Mouse (Mus musculus): ENCODE data around the gene Isx. TPM values are rescaled to one million over a fixed set of nuclear protein-coding genes. Genes with fewer than 3 reads are reported as not detected.
A peak's percentile ranks its signal among the peaks of the same experiment; 100 is the strongest.

Gene Isx
- not detected in 2 replicates for polyA plus RNA-seq (2014; fragmentation: Nextera tagmentation; extraction: Ambion mirVana)

DNA sequence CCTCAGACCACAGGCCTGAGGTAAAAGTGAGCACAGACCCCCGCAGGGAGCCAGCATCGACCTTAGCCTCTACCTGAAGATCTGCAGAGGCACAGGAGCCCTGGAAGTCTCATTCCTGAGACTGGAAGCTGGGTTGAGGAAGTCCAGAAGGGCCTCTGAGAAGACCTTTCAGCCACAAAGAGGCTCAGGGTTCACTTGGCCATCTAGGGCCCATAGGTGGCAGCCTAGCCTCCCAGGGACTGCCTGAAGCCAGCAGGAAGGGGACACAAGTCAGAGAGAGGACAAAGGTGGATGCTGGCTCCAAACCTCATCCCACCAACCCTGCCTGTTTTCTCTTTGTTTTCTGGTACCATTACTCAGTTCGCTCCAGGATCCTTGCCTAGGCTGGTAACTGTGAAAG, at the start of gene Isx:
Gene Isx (plus strand): TSS at position 234 of the 400 bp plus-strand sequence.
- ATAC-seq (ENCODE audit: low FRiP score, low TSS enrichment) (no peak), DNase-seq (no peak)
- 82% methylated on average over 3 of the region's 3 CpGs for WGBS
- Histone ChIP-seq H3K4me1 (ENCODE audit: control insufficient read depth, insufficient read depth, low read length) (no peaks in the 10 kb centered on the region), H3K27ac (replicated peaks; ENCODE audit: low read depth, low read length) (no peak within 1 kb of the TSS), H3K36me3 (ENCODE audit: control insufficient read depth, insufficient read depth, low read length) (no peaks in the 10 kb centered on the region), H3K9me3 (ENCODE audit: control insufficient read depth, low read length) (no peaks in the 10 kb centered on the region), H3K4me3 (replicated peaks; ENCODE audit: low read depth, low read length) (no peak within 1 kb of the TSS), H3K27me3 (ENCODE audit: control insufficient read depth, insufficient read depth, low read length) (no peaks in the 10 kb centered on the region), H3K9ac (replicated peaks; ENCODE audit: low read length) (no peak within 1 kb of the TSS), H3K4me2 (ENCODE audit: low read length) (no peak within 1 kb of the TSS)

DNA sequence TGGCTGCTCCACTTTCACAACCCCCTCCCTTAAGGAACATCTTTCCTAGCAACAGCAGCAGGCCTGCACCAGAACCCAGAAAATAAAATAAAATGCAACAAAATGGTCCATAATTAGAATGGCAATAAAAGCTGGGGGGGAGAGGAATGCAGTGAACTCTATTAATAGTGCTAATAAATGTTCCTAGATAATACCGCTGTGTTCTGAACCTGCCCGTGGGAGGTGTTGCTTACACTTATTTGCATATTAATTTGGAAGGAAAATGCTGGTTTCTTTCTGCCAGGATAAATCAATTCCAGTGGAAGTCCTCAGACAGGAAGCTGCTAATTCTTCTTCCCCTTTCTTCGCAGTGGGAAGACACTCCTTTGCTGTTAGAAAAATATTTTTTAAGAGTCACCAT, 45.3 kb upstream of the Isx start:
- Histone ChIP-seq H3K9me3 (ENCODE audit: control insufficient read depth, low read length) (no peaks in the 10 kb centered on the region), H3K4me3 (replicated peaks; ENCODE audit: low read depth, low read length) (no peak overlapping the region), H3K27me3 (ENCODE audit: control insufficient read depth, insufficient read depth, low read length) (no peaks in the 10 kb centered on the region), H3K27ac (replicated peaks; ENCODE audit: low read depth, low read length) (no peak overlapping the region), H3K4me2 (ENCODE audit: low read length) (no peak overlapping the region), H3K36me3 (ENCODE audit: control insufficient read depth, insufficient read depth, low read length) (no peaks in the 10 kb centered on the region), H3K9ac (replicated peaks; ENCODE audit: low read length) (no peak overlapping the region), H3K4me1 (ENCODE audit: control insufficient read depth, insufficient read depth, low read length) (no peaks in the 10 kb centered on the region)
- 68% methylated on average over 3 of the region's 3 CpGs for WGBS
- peak; percentile 8 for DNase-seq
- no peak for ATAC-seq (ENCODE audit: low FRiP score, low TSS enrichment)

DNA sequence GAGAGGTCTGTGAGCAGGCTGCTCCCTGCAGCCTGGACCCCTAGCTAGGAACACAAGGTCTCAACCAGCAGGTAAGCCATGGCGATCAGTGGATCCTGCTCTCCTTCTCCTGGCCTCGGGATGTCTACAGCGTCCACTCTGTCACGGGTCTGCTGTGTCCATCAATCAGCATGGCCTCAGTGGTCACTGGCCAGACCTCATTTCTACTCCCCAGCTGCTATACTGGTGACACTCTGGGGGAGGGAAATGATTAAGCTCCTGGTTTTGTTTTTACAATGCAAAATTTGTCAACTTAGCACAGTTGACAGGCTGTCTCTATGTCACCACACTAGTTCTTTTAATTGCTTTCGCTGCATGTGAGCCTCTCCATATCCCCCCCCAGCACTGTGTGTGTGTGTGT, 41.7 kb upstream of the Isx start:
- 86% methylated on average over 5 of the region's 5 CpGs for WGBS
- Histone ChIP-seq H3K4me2 (ENCODE audit: low read length) (no peak overlapping the region), H3K36me3 (ENCODE audit: control insufficient read depth, insufficient read depth, low read length) (no peaks in the 10 kb centered on the region), H3K27me3 (ENCODE audit: control insufficient read depth, insufficient read depth, low read length) (no peaks in the 10 kb centered on the region), H3K9ac (replicated peaks; ENCODE audit: low read length) (no peak overlapping the region), H3K4me1 (ENCODE audit: control insufficient read depth, insufficient read depth, low read length) (no peaks in the 10 kb centered on the region), H3K27ac (replicated peaks; ENCODE audit: low read depth, low read length) (no peak overlapping the region), H3K9me3 (ENCODE audit: control insufficient read depth, low read length) (no peaks in the 10 kb centered on the region), H3K4me3 (replicated peaks; ENCODE audit: low read depth, low read length) (no peak overlapping the region)
- no peak for DNase-seq
- ATAC-seq (ENCODE audit: low FRiP score, low TSS enrichment): no peak

DNA sequence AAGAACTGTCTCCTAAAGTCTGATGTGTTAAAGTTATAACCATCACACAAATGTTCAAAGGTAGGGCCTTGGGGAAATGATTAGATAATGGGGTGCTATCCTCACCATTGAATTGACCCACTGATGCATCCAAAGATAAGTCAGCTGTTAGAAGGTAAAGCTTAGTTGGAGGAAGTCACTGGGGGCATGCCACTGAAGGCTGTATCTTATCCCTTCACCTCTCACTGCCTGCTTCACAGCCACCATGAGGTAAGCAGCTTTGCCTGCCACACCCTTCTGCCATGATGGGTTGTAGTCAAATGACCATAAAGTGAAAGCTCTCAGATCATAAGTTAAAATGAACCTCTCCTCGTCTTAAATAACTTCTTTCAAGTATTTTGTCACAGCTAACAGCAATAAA, 38.7 kb upstream of the Isx start:
- Histone ChIP-seq H3K9me3 (ENCODE audit: control insufficient read depth, low read length) (no peaks in the 10 kb centered on the region), H3K4me3 (replicated peaks; ENCODE audit: low read depth, low read length) (no peak overlapping the region), H3K9ac (replicated peaks; ENCODE audit: low read length) (no peak overlapping the region), H3K4me2 (ENCODE audit: low read length) (no peak overlapping the region), H3K4me1 (ENCODE audit: control insufficient read depth, insufficient read depth, low read length) (no peaks in the 10 kb centered on the region), H3K36me3 (ENCODE audit: control insufficient read depth, insufficient read depth, low read length) (no peaks in the 10 kb centered on the region), H3K27ac (replicated peaks; ENCODE audit: low read depth, low read length) (no peak overlapping the region), H3K27me3 (ENCODE audit: control insufficient read depth, insufficient read depth, low read length) (no peaks in the 10 kb centered on the region)
- ATAC-seq (ENCODE audit: low FRiP score, low TSS enrichment): no peak
- no peak for DNase-seq
- WGBS: 78% methylated on average over 1 of the region's 1 CpGs

DNA sequence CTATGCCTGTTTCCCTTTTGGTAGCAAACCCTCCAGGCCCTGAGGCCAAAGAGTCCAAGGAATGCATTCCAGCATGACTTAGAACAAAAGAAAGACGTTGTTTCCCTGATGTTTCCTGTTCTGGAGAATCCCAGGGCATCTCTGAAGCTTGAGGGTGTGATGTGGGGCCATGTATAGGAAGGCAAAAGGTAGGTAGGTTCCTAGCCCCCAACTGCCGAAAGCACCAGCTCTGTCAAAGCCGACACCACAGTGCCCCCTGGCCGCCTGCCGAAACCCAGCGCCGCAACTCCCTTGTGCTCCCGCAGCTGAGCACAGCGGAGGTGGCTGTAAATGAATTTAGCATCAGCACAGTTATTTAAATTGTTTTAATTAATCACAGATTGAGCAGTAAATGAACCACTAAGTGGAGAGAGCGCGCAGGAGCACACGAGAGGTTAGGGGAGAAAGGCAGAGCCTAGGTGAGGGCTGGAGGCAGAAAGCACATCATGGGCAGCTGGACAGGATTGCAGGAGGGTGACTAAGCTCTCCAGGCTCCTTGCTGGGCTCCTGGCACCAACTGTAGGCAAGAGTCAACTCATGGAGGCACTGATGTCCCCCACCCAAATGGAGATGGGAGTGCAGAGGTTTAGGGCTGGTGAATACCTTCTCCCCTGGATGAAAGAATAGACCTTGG, 25.5 kb upstream of the Isx start:
- no peaks in the 10 kb centered on the region for H3K4me1 ChIP-seq (ENCODE audit: control insufficient read depth, insufficient read depth, low read length)
- no peak overlapping the region for H3K4me2 ChIP-seq (ENCODE audit: low read length)
- DNase-seq (peak; percentile 52), ATAC-seq (ENCODE audit: low FRiP score, low TSS enrichment) (0 out of 2 replicates have a peak, but pooled peaks have one; percentile 35)
- H3K9me3 ChIP-seq (ENCODE audit: control insufficient read depth, low read length): no peaks in the 10 kb centered on the region
- no peak overlapping the region for H3K9ac ChIP-seq (replicated peaks; ENCODE audit: low read length)
- 23% methylated on average over 12 of the region's 12 CpGs for WGBS
- no peaks in the 10 kb centered on the region for H3K27me3 ChIP-seq (ENCODE audit: control insufficient read depth, insufficient read depth, low read length)
- no peak overlapping the region for H3K4me3 ChIP-seq (replicated peaks; ENCODE audit: low read depth, low read length)
- H3K27ac ChIP-seq (replicated peaks; ENCODE audit: low read depth, low read length): no peak overlapping the region
- no peaks in the 10 kb centered on the region for H3K36me3 ChIP-seq (ENCODE audit: control insufficient read depth, insufficient read depth, low read length)

DNA sequence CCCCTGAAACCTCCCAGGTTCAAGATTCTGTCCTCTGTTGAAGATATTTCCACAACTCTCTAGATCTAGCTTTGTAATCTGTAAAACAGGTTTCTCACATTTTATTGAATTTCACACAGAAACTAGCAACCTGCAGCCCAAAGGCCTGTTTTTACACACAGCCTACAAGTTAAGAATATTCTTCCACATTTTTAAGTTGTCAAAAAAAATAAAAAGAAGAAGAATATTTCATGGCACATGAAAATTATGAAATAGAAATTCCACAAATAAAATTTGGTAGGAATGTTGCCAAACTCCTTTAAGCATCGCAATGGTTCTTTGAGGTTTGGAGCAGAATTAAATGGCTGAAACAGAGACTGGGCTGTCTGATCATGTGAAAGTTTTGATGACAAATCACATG, 24.3 kb upstream of the Isx start:
- Histone ChIP-seq H3K36me3 (ENCODE audit: control insufficient read depth, insufficient read depth, low read length) (no peaks in the 10 kb centered on the region), H3K4me3 (replicated peaks; ENCODE audit: low read depth, low read length) (no peak overlapping the region), H3K4me2 (ENCODE audit: low read length) (no peak overlapping the region), H3K4me1 (ENCODE audit: control insufficient read depth, insufficient read depth, low read length) (no peaks in the 10 kb centered on the region), H3K9me3 (ENCODE audit: control insufficient read depth, low read length) (no peaks in the 10 kb centered on the region), H3K9ac (replicated peaks; ENCODE audit: low read length) (no peak overlapping the region), H3K27ac (replicated peaks; ENCODE audit: low read depth, low read length) (no peak overlapping the region), H3K27me3 (ENCODE audit: control insufficient read depth, insufficient read depth, low read length) (no peaks in the 10 kb centered on the region)
- ATAC-seq (ENCODE audit: low FRiP score, low TSS enrichment) (no peak), DNase-seq (no peak)
- WGBS: 94% methylated on average over 1 of the region's 1 CpGs

DNA sequence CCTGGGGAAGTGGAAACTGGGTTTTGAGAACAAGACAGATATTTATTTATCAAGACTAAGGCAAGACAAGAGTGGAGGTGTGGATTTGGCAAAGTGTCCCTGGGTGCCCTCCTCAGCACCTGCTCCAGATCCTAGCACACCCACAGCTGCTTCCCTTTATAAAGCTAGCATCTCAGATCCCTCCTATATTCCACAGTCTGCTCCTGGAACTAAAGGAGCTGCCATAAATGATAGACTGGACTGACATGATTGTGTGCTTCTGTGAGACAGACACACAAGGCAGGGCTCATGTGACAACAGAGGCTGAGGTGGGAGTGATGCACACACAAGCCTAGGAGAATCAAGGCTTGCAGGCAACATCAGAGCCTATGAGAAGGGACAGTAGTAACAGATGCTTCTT, 22.0 kb upstream of the Isx start:
- Histone ChIP-seq H3K27me3 (ENCODE audit: control insufficient read depth, insufficient read depth, low read length) (no peaks in the 10 kb centered on the region), H3K4me2 (ENCODE audit: low read length) (no peak overlapping the region), H3K36me3 (ENCODE audit: control insufficient read depth, insufficient read depth, low read length) (no peaks in the 10 kb centered on the region), H3K4me1 (ENCODE audit: control insufficient read depth, insufficient read depth, low read length) (no peaks in the 10 kb centered on the region), H3K9ac (replicated peaks; ENCODE audit: low read length) (no peak overlapping the region), H3K9me3 (ENCODE audit: control insufficient read depth, low read length) (no peaks in the 10 kb centered on the region), H3K27ac (replicated peaks; ENCODE audit: low read depth, low read length) (no peak overlapping the region), H3K4me3 (replicated peaks; ENCODE audit: low read depth, low read length) (no peak overlapping the region)
- no peak for DNase-seq
- ATAC-seq (ENCODE audit: low FRiP score, low TSS enrichment): no peak

DNA sequence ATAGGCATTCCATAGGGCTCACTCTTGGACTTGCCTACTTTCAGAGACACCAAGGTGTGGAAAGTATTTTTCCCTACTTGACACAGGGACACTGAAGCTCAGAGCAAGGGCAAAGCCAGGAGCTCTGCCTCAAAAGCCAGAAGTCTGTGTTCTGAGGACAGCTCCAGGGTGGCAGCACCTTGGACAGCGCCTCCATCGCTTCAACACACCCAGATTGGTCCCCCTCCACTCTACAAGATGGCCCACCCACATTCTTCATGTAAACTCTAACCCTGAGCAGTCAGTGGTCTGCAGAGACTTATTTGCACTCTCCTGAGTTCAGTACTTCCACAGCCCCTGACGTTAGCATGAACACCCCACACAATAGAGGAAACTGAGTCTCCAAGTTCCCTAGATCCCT, 21.1 kb upstream of the Isx start:
- DNase-seq (peak; percentile 15), ATAC-seq (ENCODE audit: low FRiP score, low TSS enrichment) (no peak)
- WGBS: 38% methylated on average over 3 of the region's 3 CpGs
- no peak overlapping the region for H3K4me2 ChIP-seq (ENCODE audit: low read length)
- H3K9me3 ChIP-seq (ENCODE audit: control insufficient read depth, low read length): no peaks in the 10 kb centered on the region
- H3K36me3 ChIP-seq (ENCODE audit: control insufficient read depth, insufficient read depth, low read length): no peaks in the 10 kb centered on the region
- H3K4me1 ChIP-seq (ENCODE audit: control insufficient read depth, insufficient read depth, low read length): no peaks in the 10 kb centered on the region
- H3K27me3 ChIP-seq (ENCODE audit: control insufficient read depth, insufficient read depth, low read length): no peaks in the 10 kb centered on the region
- H3K4me3 ChIP-seq (replicated peaks; ENCODE audit: low read depth, low read length): no peak overlapping the region
- no peak overlapping the region for H3K9ac ChIP-seq (replicated peaks; ENCODE audit: low read length)
- H3K27ac ChIP-seq (replicated peaks; ENCODE audit: low read depth, low read length): no peak overlapping the region

DNA sequence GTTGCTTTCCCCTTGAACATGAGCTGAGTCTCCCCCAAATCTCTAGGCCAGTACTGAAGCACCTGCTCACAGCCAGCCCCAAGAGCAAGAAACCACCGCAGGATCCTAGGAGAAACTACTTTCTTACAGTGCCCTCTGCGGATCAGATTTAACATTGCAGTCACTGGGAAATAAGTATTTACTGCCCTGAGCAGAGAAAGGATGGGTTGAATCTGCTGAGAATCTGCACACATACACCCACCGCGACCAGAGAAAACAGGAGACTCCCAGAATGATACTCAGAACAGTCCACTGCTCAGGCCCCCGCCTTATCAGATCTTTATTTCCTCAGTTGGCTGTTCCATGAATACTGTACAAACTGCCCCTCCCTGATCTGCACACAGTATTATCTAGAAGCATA, 19.5 kb upstream of the Isx start:
- ATAC-seq (ENCODE audit: low FRiP score, low TSS enrichment) (peak; percentile 38), DNase-seq (peak; percentile 80)
- Histone ChIP-seq H3K4me3 (replicated peaks; ENCODE audit: low read depth, low read length) (no peak overlapping the region), H3K9me3 (ENCODE audit: control insufficient read depth, low read length) (no peaks in the 10 kb centered on the region), H3K36me3 (ENCODE audit: control insufficient read depth, insufficient read depth, low read length) (no peaks in the 10 kb centered on the region), H3K4me2 (ENCODE audit: low read length) (no peak overlapping the region), H3K4me1 (ENCODE audit: control insufficient read depth, insufficient read depth, low read length) (no peaks in the 10 kb centered on the region), H3K27ac (replicated peaks; ENCODE audit: low read depth, low read length) (no peak overlapping the region), H3K27me3 (ENCODE audit: control insufficient read depth, insufficient read depth, low read length) (no peaks in the 10 kb centered on the region), H3K9ac (replicated peaks; ENCODE audit: low read length) (no peak overlapping the region)
- WGBS: 23% methylated on average over 5 of the region's 5 CpGs

Data from midbrain, embryonic 14.5 days (tissue).